Mouse (Mus musculus) thymus, postnatal 10 days (tissue): ENCODE measurements around the gene Hist1h3b.
A peak's percentile ranks its signal among the peaks of the same experiment; 100 is the strongest.

Source experiments
- DNase-seq, 2 experiments: peaks; one replicate each; pipeline ENCODE4 v3.0.0; 2021; ENCODE audit warnings: low spot score in 2 of 2

Hist1h3b gene

DNA sequence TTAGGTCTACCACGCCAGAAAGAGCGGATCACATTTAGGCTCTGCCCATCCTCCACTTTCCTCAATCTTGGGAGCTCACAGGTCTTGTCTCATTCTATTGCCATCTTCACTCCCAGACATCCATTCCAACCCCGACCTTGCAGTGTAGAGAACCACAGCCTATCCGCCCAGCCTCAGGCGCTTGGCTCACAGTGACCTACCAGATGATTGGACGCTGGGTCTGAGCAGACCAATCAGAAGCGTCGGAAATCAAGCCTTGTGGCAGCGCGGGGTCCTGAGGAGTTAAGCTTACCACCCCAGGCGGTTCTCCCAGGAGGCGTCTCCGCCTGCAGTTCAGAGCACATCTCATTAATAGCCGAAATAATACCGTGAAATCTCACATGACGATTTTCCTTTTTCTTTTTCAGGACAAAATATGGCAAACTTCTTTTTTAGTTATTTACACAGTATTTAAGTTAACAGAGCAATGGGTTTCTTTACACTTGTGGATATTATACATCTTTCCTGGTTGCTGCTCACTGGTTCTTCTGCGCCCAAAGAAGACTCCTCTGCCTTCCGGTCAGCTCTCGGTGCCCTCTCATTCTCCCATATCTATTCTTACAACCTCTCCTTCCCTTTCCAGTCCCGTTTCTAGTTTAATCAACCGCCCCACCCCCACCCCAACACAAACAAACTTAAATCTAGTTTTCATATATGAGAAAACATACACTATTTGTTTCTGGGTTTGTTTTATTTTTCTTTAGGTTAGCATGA lies 20.7 kb downstream of the Hist1h3b start:
- DNase-seq = no peak

DNA sequence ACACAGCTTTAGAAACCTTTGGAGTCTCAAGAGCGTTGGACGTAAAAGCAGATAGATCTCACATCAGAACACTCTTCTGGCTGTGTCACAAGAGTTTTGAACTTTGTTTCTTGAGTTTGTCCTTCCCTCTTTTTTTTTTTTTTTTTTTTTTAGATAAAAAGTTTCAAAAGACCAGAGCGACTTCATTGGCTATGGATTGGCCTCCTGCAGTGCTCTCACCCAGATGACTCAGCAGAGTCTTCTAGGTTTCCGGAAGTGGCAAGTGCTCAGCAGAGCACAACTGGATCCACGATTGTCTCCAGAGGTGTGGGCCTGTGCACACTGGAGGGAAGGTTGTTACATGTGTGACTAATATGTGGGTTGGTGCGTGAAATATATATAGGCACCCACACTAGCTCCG lies 26.3 kb downstream of the Hist1h3b start:
- no peak for DNase-seq

DNA sequence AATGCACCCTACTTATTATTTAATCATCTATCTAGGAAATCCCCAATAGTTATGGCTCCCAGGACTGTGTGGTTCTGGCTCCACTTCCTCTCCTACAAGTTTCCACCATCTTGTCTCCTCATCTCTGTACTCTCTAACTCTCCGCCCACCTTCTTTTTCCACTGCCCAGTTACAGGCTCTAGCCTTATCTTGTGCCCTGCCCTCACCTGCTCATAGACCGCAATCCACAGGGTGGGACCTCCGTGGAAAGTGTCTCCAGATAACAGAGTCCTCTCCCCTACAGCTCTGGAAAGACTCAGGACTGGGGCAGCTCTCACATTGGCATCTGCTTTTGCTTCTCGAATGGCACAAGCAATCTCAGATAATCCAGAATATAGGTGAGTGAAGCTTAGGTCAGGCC lies 27.0 kb downstream of the Hist1h3b start:
- DNase-seq = no peak

DNA sequence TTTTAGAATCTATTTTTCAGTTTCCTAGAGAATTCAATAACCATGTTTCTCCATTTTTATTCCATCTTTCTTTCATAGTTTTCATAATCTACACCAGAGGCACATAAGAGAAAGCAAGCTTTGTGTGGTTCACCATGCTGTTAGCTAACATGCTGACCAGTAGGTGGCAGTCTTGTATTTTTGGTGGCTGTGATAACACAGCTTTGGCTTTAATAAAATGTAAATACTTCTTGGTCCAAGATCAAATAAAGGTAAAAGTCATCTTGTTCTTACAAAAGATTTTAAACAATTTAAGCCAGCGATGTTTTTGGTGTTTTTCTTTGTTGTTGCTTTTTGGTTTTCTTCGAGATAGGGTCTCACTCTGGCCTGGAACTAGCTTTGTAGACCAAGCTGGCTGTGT lies 40.5 kb downstream of the Hist1h3b start:
- peak in 1 of 2 experiments; percentile 63 for DNase-seq

DNA sequence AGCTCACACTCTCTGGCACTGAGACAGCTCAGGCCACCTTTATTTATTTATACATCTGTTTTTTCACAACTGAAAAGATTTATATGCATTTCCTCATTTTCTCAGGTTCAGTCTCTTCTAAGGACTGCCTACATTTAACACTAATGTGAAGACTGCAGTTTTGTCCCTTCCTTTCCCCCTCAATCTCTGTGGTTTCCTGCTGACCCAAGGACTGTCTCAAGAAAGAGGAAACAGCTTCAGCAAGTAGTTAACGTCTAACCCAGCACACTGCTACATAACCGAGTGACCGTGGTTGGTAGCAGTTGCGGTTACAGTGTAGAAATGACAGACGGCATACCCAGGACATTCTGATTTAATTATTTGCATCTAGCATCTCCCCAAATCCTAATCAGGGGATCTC lies 47.3 kb downstream of the Hist1h3b start:
- no peak for DNase-seq
